Mouse (Mus musculus) cerebellum, adult 2 months (tissue): ENCODE data around the gene Arpp21. TPM values are rescaled to one million over a fixed set of nuclear protein-coding genes. Genes with fewer than 3 reads are reported as not detected.

Experiments
- DNase-seq, 2 experiments: peaks; one replicate each; pipeline ENCODE4 v3.0.0; 2021
- H3K27ac ChIP-seq: fragments of 200-500 bp; 2 replicates; pipeline ENCODE4 v1.5.1; 2012; ENCODE audit warnings: low read length, control low read depth, inconsistent platforms; ENCODE audit not compliant: insufficient read depth
- H3K27me3 ChIP-seq: fragments of 200-500 bp; 2 replicates; pipeline ENCODE4 v1.6.1; 2012; ENCODE audit warnings: inconsistent platforms, mild to moderate bottlenecking, low read length, moderate library complexity; ENCODE audit not compliant: control insufficient read depth, insufficient read depth
- H3K4me1 ChIP-seq: fragments of 200-500 bp; 2 replicates; pipeline ENCODE4 v1.6.1; 2011; ENCODE audit warnings: low read length; ENCODE audit not compliant: control insufficient read depth, insufficient read depth
- H3K4me3 ChIP-seq: fragments of 200-500 bp; replicated peaks from 2 replicates; pipeline ENCODE3; 2011; ENCODE audit warnings: mild to moderate bottlenecking, low read depth, low read length, control low read depth; ENCODE audit not compliant: insufficient read depth
- CTCF ChIP-seq: fragments of 200-500 bp; IDR thresholded peaks from 2 replicates; pipeline ENCODE4 v1.5.1; 2011; ENCODE audit warnings: low read depth, mild to moderate bottlenecking, control low read depth, low read length, moderate library complexity, borderline replicate concordance; ENCODE audit not compliant: insufficient read depth
- POLR2A ChIP-seq: fragments of 200-500 bp; IDR thresholded peaks from 2 replicates; pipeline ENCODE4 v1.6.1; 2011; ENCODE audit warnings: low read length, control low read depth, borderline replicate concordance; ENCODE audit not compliant: insufficient read depth
- WGBS: fragments of 180-500 bp; shearing (Covaris S2); methylation state at CpG from one replicate; pipeline ENCODE4 v1.1.7; 2018; 5-methylcytosine and 5-hydroxymethylcytosine counted together
- polyA plus RNA-seq: library from polyadenylated mRNA; depleted of rRNA; stranded (reverse); fragments of >200 nt; gene quantifications from 2 replicates; pipeline ENCODE4 v1.2.3, GENCODE M21; 2012

Gene Arpp21
- polyA plus RNA-seq, 1 experiment: 116 TPM

DNA sequence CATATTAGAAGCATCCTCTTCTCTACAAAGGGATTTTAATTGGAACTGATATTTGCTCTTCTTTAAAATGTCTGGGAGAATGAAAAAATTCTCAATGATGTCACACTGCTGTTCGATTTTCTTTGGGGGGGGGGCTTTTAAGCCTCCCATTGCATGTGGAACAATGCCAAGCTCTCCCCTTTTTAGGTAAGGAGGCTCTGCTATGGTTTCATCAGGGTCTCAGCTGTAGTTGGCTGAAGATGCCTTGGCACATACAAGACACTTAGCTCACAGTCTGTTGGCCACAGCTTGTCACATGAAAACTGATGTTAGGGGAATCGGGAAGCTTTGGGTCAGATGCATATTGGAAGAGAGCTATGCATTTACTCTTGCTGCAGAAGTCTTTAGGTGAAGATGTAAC, 20.2 kb upstream of the Arpp21 start:
- DNase-seq: no peak
- Histone ChIP-seq H3K4me3 (no peak overlapping the region), H3K27me3 (no peaks in the 10 kb centered on the region), H3K27ac (no peak overlapping the region), H3K4me1 (peaks cover 5% of the 10 kb centered on the region)
- no peak for TF ChIP-seq POLR2A
- TF ChIP-seq CTCF: no peak
- WGBS: 28% methylated on average over 2 of the region's 2 CpGs

DNA sequence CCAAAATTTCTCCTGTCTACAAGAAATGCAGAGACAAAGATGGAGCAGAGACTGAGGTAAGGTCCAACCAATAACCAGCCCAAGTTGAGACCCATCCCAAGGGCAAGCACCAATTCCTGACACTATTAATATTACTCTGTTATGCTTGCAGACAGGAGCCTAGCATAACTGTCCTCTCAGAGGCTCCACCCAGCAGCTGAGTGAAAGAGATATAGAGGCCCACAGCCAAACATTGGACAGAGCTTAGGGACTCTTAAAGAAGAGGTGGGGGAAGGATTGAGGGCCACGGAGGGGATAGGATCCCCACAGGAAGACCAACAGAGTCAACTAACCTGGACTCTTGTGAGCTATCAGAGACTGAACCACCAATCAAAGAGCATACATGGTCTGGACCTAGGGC, 18.0 kb upstream of the Arpp21 start:
- DNase-seq: no peak
- WGBS: 96% methylated on average over 1 of the region's 1 CpGs
- H3K27me3 ChIP-seq: no peaks in the 10 kb centered on the region
- no peak overlapping the region for H3K4me3 ChIP-seq
- H3K4me1 ChIP-seq: peaks cover 2% of the 10 kb centered on the region
- H3K27ac ChIP-seq: no peak overlapping the region
- TF ChIP-seq POLR2A (no peak), CTCF (no peak)

DNA sequence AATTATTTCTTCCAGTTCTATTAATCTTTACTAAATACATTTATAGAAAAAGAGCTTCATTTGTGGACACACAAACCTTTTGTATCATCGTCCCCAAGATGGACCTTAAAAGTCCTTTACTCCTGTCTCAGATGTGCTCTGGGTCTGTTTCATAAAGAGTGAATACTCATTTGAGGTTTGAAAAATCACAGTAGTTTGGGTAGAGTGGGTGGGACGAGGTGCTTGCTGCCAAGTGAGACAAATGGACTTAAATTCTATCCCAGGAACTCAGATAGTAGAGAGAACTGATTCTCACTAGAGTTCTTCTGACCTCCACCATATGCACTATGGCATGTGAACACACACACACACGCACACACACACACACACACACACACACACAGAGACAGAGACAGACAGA, 16.1 kb upstream of the Arpp21 start:
- H3K27ac ChIP-seq: no peak overlapping the region
- peaks cover 2% of the 10 kb centered on the region for H3K4me1 ChIP-seq
- H3K4me3 ChIP-seq: no peak overlapping the region
- WGBS: 90% methylated on average over 3 of the region's 3 CpGs
- no peak for DNase-seq
- no peaks in the 10 kb centered on the region for H3K27me3 ChIP-seq
- TF ChIP-seq CTCF (no peak), POLR2A (no peak)

DNA sequence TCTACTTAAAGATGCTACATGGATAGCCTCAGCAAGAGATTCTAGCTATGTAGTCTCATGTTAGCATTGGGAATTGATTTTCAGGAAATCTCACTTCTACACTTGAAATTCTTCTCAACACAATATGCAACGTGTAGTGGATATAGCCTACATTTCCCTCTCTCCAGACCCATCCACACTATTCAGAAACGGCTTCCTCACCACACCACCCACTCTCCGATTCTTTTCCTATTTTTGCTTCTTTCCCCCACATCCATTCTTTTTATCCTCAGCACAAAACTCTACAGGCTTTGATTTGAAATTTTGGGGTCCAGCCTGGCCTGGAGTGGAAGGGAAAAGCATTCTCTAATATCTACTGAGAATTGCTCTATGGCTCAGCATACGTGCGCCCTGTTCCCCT, 15.6 kb upstream of the Arpp21 start:
- no peak for DNase-seq
- no peaks in the 10 kb centered on the region for H3K27me3 ChIP-seq
- H3K4me3 ChIP-seq: no peak overlapping the region
- H3K4me1 ChIP-seq: peaks cover 2% of the 10 kb centered on the region
- TF ChIP-seq CTCF (no peak), POLR2A (no peak)
- WGBS: 96% methylated on average over 5 of the region's 5 CpGs
- no peak overlapping the region for H3K27ac ChIP-seq

DNA sequence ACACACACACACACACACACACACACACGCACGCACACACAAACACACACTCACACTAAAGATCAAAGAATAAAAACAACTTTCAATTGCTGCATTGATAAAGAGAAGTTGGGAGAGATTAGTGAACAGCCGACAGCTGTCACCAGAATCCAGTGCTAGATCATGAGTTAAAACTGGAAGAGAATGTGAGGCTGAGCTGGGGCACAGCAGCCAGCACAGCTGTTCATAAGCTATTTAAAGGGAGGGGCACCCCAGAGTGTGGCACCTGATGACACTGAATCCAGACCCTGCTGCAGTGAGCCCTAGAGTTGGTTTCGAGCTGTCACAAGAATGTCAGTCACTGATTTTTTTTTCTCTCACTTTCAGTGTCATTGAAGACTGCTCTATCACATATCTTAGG, 14.0 kb upstream of the Arpp21 start:
- DNase-seq: no peak
- TF ChIP-seq CTCF: no peak
- TF ChIP-seq POLR2A: no peak
- 94% methylated on average over 4 of the region's 4 CpGs for WGBS
- H3K27me3 ChIP-seq: no peaks in the 10 kb centered on the region
- H3K4me3 ChIP-seq: no peak overlapping the region
- H3K4me1 ChIP-seq: peaks cover 2% of the 10 kb centered on the region; the same call in 1 of the 2 replicates
- no peak overlapping the region for H3K27ac ChIP-seq

DNA sequence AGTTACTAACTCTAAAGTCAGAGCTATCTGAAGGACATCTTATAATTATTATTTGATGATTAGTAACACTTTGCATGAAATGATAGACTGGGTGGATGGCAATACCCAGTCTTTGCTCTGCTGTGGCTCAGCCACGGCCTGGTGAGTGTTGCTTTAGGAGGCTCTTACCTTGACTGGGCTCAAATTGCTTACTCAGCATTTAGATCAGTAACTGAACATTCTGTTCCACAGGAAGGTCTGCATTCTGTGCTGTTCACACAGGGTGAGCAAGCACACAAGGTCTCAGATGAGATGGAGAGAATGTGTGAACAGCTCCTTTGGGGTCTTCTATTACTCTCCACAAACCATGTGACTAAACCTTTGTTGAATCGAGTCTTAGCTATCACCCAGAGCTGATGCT, 11.4 kb upstream of the Arpp21 start:
- whole genome bisulfite sequencing: 90% methylated on average over 2 of the region's 2 CpGs
- Histone ChIP-seq H3K4me1 (peaks cover 2% of the 10 kb centered on the region; the same call in 1 of the 2 replicates), H3K4me3 (no peak overlapping the region), H3K27me3 (no peaks in the 10 kb centered on the region), H3K27ac (no peak overlapping the region)
- TF ChIP-seq POLR2A: no peak
- no peak for TF ChIP-seq CTCF
- no peak for DNase-seq

DNA sequence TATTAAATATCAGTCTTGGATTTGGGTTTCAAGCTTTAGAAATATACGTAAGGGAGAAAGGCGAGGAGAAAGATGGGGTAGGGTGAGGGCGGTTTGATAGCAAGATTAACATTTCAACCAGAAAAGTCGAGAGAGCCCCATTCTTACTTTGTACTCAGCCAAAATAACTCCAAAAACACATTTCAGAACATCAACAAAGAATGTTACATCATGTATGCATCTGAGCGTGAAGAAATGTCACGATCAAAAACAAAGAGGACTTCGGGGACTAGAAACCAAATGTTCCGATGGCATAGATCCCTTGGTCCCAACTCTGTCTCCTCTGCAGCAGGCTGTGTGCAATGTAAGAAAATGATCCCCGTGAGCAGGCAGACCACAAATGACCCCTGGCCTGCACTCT, 2.4 kb upstream of the Arpp21 start:
- H3K27ac ChIP-seq: no peak overlapping the region
- H3K27me3 ChIP-seq: no peaks in the 10 kb centered on the region
- WGBS: 57% methylated on average over 9 of the region's 9 CpGs
- H3K4me3 ChIP-seq: no peak overlapping the region
- no peak for DNase-seq
- TF ChIP-seq CTCF: no peak
- no peak for TF ChIP-seq POLR2A
- peaks cover 9% of the 10 kb centered on the region; the same call in 1 of the 2 replicates for H3K4me1 ChIP-seq

DNA sequence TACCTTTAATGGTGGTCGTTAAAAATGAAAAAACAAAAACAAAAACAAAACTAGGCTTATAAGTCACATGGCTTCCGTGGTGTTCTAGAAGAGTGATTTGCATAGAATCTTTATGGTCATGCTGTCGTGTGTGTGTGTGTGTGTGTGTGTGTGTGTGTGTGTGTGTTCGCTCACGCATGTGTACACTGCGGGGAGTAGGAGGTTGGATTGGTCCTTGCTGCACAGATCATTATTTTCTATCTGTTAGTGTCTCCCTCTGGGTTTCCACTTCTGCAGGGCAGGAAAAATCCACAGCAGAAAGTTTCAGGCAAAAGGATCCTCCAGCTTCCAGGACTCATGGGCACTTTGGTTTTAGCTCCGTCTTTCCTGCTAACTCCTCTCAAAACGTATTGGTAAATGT, 813 bp upstream of the Arpp21 start:
- H3K4me3 ChIP-seq: no peak overlapping the region
- H3K4me1 ChIP-seq: peaks cover 9% of the 10 kb centered on the region; the same call in 1 of the 2 replicates
- TF ChIP-seq POLR2A (no peak), CTCF (no peak)
- WGBS: 77% methylated on average over 8 of the region's 8 CpGs
- no peaks in the 10 kb centered on the region for H3K27me3 ChIP-seq
- H3K27ac ChIP-seq: no peak overlapping the region
- no peak for DNase-seq
